Mouse (Mus musculus) limb, embryonic 10.5 days (tissue): ENCODE data around the gene Nmnat2. TPM values are rescaled to one million over a fixed set of nuclear protein-coding genes. Genes with fewer than 3 reads are reported as not detected.

Experiments
- DNase-seq: peaks from one replicate; pipeline ENCODE4 v3.0.0-alpha.2; 2017; ENCODE audit warnings: low spot score
- H3K27ac ChIP-seq: fragments of 300-500 bp; sonication (generic); 2 replicates; pipeline ENCODE4 v1.5.1; 2016; ENCODE audit warnings: mild to moderate bottlenecking
- H3K27me3 ChIP-seq: fragments of 300-500 bp; sonication (generic); 2 replicates; pipeline ENCODE4 v1.6.1; 2016; ENCODE audit warnings: low read depth, mild to moderate bottlenecking; ENCODE audit not compliant: poor library complexity, severe bottlenecking
- H3K36me3 ChIP-seq: fragments of 300-500 bp; sonication (generic); 2 replicates; pipeline ENCODE4 v1.6.1; 2016; ENCODE audit warnings: mild to moderate bottlenecking, moderate library complexity
- H3K4me1 ChIP-seq: fragments of 300-500 bp; sonication (generic); 2 replicates; pipeline ENCODE4 v1.6.1; 2016
- H3K4me3 ChIP-seq: fragments of 300-500 bp; sonication (generic); 2 replicates; pipeline ENCODE4 v1.5.1; 2016; ENCODE audit warnings: mild to moderate bottlenecking, moderate library complexity
- H3K9me3 ChIP-seq: fragments of 300-500 bp; sonication (generic); replicated peaks from 2 replicates; pipeline ENCODE4 v1.6.1; 2016; ENCODE audit warnings: mild to moderate bottlenecking
- WGBS: fragments of 180-500 bp; shearing (Covaris S2); methylation state at CpG from one replicate; pipeline ENCODE4 v1.1.7; 2016; 5-methylcytosine and 5-hydroxymethylcytosine counted together
- polyA plus RNA-seq: library from polyadenylated mRNA; unstranded; fragments of >200 nt; fragmentation: Nextera tagmentation; extraction: Ambion mirVana; gene quantifications from 2 replicates; pipeline ENCODE4 v1.2.1, GENCODE M21; 2016

Gene Nmnat2
- polyA plus RNA-seq, 1 experiment from 2014 or later = 0.75 TPM

- H3K36me3 ChIP-seq = no peaks in the 10 kb centered on the region
- peaks cover 74% of the 10 kb centered on the region for H3K4me1 ChIP-seq
- no peak overlapping the region for H3K4me3 ChIP-seq
- WGBS = 51% methylated on average over 12 of the region's 12 CpGs
- DNase-seq = no peak
- H3K27ac ChIP-seq = no peak overlapping the region
- H3K9me3 ChIP-seq = no peaks in the 10 kb centered on the region
- peaks cover 24% of the 10 kb centered on the region for H3K27me3 ChIP-seq
Observed at GRCm38 (mm10) chr1:153094226-153095076, 139.7 kb downstream of the Nmnat2 start.

- DNase-seq = no peak
- no peaks in the 10 kb centered on the region for H3K36me3 ChIP-seq
- 53% methylated on average over 6 of the region's 6 CpGs for WGBS
- H3K4me1 ChIP-seq = peaks cover 70% of the 10 kb centered on the region
- H3K4me3 ChIP-seq = no peak overlapping the region
- no peak overlapping the region for H3K27ac ChIP-seq
- H3K9me3 ChIP-seq = no peaks in the 10 kb centered on the region
- H3K27me3 ChIP-seq = peaks cover 16% of the 10 kb centered on the region
Observed at GRCm38 (mm10) chr1:153095328-153095727, 140.5 kb downstream of the Nmnat2 start.

- H3K4me1 ChIP-seq = peaks cover 62% of the 10 kb centered on the region
- 14% methylated on average over 16 of the region's 16 CpGs for WGBS
- H3K27ac ChIP-seq = peak overlapping the region; percentile 75
- H3K27me3 ChIP-seq = peaks cover 15% of the 10 kb centered on the region
- H3K9me3 ChIP-seq = no peaks in the 10 kb centered on the region
- no peak overlapping the region for H3K4me3 ChIP-seq
- no peaks in the 10 kb centered on the region for H3K36me3 ChIP-seq
- DNase-seq = peak; percentile 61
Observed at GRCm38 (mm10) chr1:153095826-153096727, 141.3 kb downstream of the Nmnat2 start.

- 95% methylated on average over 6 of the region's 6 CpGs for WGBS
- Histone ChIP-seq H3K27me3 (peaks cover 15% of the 10 kb centered on the region), H3K4me3 (no peak overlapping the region), H3K27ac (peak overlapping the region; percentile 75), H3K9me3 (no peaks in the 10 kb centered on the region), H3K36me3 (no peaks in the 10 kb centered on the region), H3K4me1 (peaks cover 52% of the 10 kb centered on the region)
- no peak for DNase-seq
Observed at GRCm38 (mm10) chr1:153097017-153097675, 142.4 kb downstream of the Nmnat2 start.

GRCm38 (mm10) chr1:153098586-153098985 lies 143.8 kb downstream of the Nmnat2 start:
- H3K4me1 ChIP-seq = peaks cover 43% of the 10 kb centered on the region
- 63% methylated on average over 11 of the region's 11 CpGs for WGBS
- peaks cover 7% of the 10 kb centered on the region for H3K27me3 ChIP-seq
- no peak for DNase-seq
- no peaks in the 10 kb centered on the region for H3K36me3 ChIP-seq
- peak overlapping the region; percentile 4; the same call in 1 of the 2 replicates for H3K27ac ChIP-seq
- no peaks in the 10 kb centered on the region for H3K9me3 ChIP-seq
- no peak overlapping the region for H3K4me3 ChIP-seq

GRCm38 (mm10) chr1:153100912-153101311 lies 146.1 kb downstream of the Nmnat2 start:
- H3K27me3 ChIP-seq = no peaks in the 10 kb centered on the region
- H3K36me3 ChIP-seq = no peaks in the 10 kb centered on the region
- no peak for DNase-seq
- 68% methylated on average over 9 of the region's 9 CpGs for WGBS
- peaks cover 38% of the 10 kb centered on the region for H3K4me1 ChIP-seq
- H3K4me3 ChIP-seq = no peak overlapping the region
- no peaks in the 10 kb centered on the region for H3K9me3 ChIP-seq
- no peak overlapping the region for H3K27ac ChIP-seq

- no peaks in the 10 kb centered on the region for H3K36me3 ChIP-seq
- H3K27ac ChIP-seq = no peak overlapping the region
- no peaks in the 10 kb centered on the region for H3K27me3 ChIP-seq
- DNase-seq = no peak
- H3K4me1 ChIP-seq = peaks cover 33% of the 10 kb centered on the region
- H3K9me3 ChIP-seq = no peaks in the 10 kb centered on the region
- H3K4me3 ChIP-seq = no peak overlapping the region
- WGBS = 44% methylated on average over 9 of the region's 9 CpGs
Observed at GRCm38 (mm10) chr1:153101327-153101880, 146.6 kb downstream of the Nmnat2 start.

- H3K9me3 ChIP-seq = no peaks in the 10 kb centered on the region
- no peaks in the 10 kb centered on the region for H3K36me3 ChIP-seq
- no peak overlapping the region for H3K4me3 ChIP-seq
- no peaks in the 10 kb centered on the region for H3K27me3 ChIP-seq
- WGBS = 95% methylated on average over 17 of the region's 17 CpGs
- DNase-seq = no peak
- H3K27ac ChIP-seq = no peak overlapping the region
- peaks cover 24% of the 10 kb centered on the region for H3K4me1 ChIP-seq
Observed at GRCm38 (mm10) chr1:153102296-153103185, 147.7 kb downstream of the Nmnat2 start.

GRCm38 (mm10) chr1:153103186-153103554 lies 148.4 kb downstream of the Nmnat2 start:
- 92% methylated on average over 8 of the region's 8 CpGs for WGBS
- DNase-seq = no peak
- Histone ChIP-seq H3K9me3 (no peaks in the 10 kb centered on the region), H3K27ac (no peak overlapping the region), H3K27me3 (no peaks in the 10 kb centered on the region), H3K4me3 (no peak overlapping the region), H3K4me1 (peaks cover 22% of the 10 kb centered on the region), H3K36me3 (no peaks in the 10 kb centered on the region)

DNA sequence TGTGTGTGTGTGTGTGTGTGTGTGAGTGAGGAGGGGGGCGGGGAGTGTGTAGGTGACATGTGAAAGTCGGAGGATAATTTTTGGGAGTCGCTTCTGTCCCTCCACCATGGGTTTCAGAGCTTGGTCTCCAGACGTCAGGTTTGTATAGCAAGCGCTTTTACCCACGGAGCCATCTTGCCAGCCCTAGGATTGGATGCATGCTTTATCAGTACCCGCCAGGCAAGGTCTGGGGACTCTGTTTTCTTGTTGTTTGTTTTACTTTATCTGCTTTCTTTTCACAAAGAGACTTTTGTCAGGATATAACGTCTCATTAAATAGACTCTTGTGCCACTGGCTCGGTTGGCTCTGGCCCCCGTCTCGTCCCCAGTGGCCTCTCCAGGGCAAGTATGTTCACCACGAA lies 150.0 kb downstream of the Nmnat2 start:
- no peaks in the 10 kb centered on the region for H3K36me3 ChIP-seq
- no peak overlapping the region for H3K27ac ChIP-seq
- no peak overlapping the region for H3K4me3 ChIP-seq
- no peaks in the 10 kb centered on the region for H3K9me3 ChIP-seq
- DNase-seq = no peak
- WGBS = 89% methylated on average over 12 of the region's 12 CpGs
- peaks cover 13% of the 10 kb centered on the region; the same call in 1 of the 2 replicates for H3K4me1 ChIP-seq
- no peaks in the 10 kb centered on the region for H3K27me3 ChIP-seq

DNA sequence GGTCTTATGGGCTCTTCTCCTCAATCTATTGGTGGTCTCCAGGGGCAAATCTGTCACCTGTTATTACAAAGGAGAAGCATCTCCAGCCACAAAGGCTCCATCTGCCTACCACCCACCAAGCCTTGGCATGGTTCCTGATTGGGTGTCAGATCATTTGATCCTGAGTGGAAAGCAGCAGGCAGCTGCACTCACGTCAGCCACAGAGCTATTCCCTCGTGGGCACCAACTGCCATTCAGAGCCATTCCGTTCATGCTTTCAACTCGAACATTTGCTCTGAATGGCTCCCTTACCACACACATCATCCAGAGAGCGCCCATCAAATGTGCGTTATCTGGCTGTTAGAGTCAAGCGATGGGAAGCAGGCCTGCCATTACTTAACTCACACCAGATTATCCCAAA lies 153.1 kb downstream of the Nmnat2 start:
- H3K27ac ChIP-seq = no peak overlapping the region
- peaks cover 13% of the 10 kb centered on the region; the same call in 1 of the 2 replicates for H3K4me1 ChIP-seq
- no peaks in the 10 kb centered on the region for H3K27me3 ChIP-seq
- no peak for DNase-seq
- H3K36me3 ChIP-seq = no peaks in the 10 kb centered on the region
- no peak overlapping the region for H3K4me3 ChIP-seq
- H3K9me3 ChIP-seq = no peaks in the 10 kb centered on the region
- 47% methylated on average over 7 of the region's 7 CpGs for WGBS

DNA sequence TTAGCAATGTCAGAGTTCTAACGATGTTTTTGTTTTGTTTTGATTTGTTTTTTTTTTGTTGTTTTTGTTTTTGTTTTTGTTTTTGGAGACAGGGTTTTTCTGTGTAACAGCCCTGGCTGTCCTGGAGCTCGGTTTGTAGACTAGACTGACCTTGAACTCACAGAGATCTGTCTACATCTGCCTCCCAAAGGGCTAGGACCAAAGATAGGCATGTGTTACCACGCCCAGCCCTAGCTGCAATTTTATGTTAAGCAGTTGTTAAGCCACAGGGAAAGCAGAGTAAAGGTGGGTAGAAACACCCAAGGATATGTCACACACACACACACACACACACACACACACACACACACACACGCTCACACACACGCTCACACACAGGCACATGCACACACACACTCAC lies 154.6 kb downstream of the Nmnat2 start:
- Histone ChIP-seq H3K4me3 (no peak overlapping the region), H3K27ac (no peak overlapping the region), H3K36me3 (no peaks in the 10 kb centered on the region), H3K27me3 (no peaks in the 10 kb centered on the region), H3K4me1 (peaks cover 11% of the 10 kb centered on the region; the same call in 1 of the 2 replicates), H3K9me3 (no peaks in the 10 kb centered on the region)
- DNase-seq = no peak
- WGBS = 79% methylated on average over 5 of the region's 5 CpGs
